Mouse (Mus musculus) midbrain, embryonic 11.5 days (tissue): ENCODE results near the gene Plcd4. TPM values are rescaled to one million over a fixed set of nuclear protein-coding genes. Genes with fewer than 3 reads are reported as not detected.

Source experiments
- ATAC-seq: fragments of 200-750 bp; cut with Nextera tagmentation; 2 replicates; pipeline ENCODE4 v1.8.0; 2017; ENCODE audit warnings: moderate TSS enrichment, moderate library complexity; ENCODE audit not compliant: low FRiP score
- DNase-seq: peaks from one replicate; pipeline ENCODE4 v3.0.0; 2015; ENCODE audit warnings: low spot score; ENCODE audit errors: missing footprints
- H3K27ac ChIP-seq: fragments of 300-500 bp; sonication (generic); 2 replicates; pipeline ENCODE4 v1.5.1; 2014; ENCODE audit warnings: low read depth, low read length
- H3K27me3 ChIP-seq: fragments of 300-500 bp; sonication (generic); 2 replicates; pipeline ENCODE4 v1.6.1; 2014; ENCODE audit warnings: mild to moderate bottlenecking, low read length, moderate library complexity, mixed read lengths; ENCODE audit not compliant: control insufficient read depth, insufficient read depth
- H3K36me3 ChIP-seq: fragments of 300-500 bp; sonication (generic); 2 replicates; pipeline ENCODE4 v1.6.1; 2014; ENCODE audit warnings: mild to moderate bottlenecking, low read length, moderate library complexity, mixed read lengths; ENCODE audit not compliant: control insufficient read depth, insufficient read depth
- H3K4me1 ChIP-seq: fragments of 300-500 bp; sonication (generic); 2 replicates; pipeline ENCODE4 v1.6.1; 2014; ENCODE audit warnings: low read length; ENCODE audit not compliant: control insufficient read depth, insufficient read depth
- H3K4me2 ChIP-seq: fragments of 300-500 bp; sonication (generic); 2 replicates; pipeline ENCODE4 v1.6.1; 2014; ENCODE audit warnings: mild to moderate bottlenecking, moderate library complexity
- H3K4me3 ChIP-seq: fragments of 300-500 bp; sonication (generic); 2 replicates; pipeline ENCODE4 v1.5.1; 2014; ENCODE audit warnings: low read depth, low read length
- H3K9ac ChIP-seq: fragments of 300-500 bp; sonication (generic); 2 replicates; pipeline ENCODE4 v1.6.1; 2014; ENCODE audit warnings: low read length
- H3K9me3 ChIP-seq: fragments of 300-500 bp; sonication (generic); 2 replicates; pipeline ENCODE4 v1.6.1; 2016; ENCODE audit warnings: low read length; ENCODE audit not compliant: control insufficient read depth
- whole genome bisulfite sequencing: fragments of 180-500 bp; shearing (Covaris S2); extraction: QIAGEN DNeasy Blood & Tissue Kit; methylation state at CpG from one replicate; pipeline ENCODE4 v1.1.7; 2014; 5-methylcytosine and 5-hydroxymethylcytosine counted together
- microRNA-seq: library from miRNA; unstranded; fragments of <30 nt; microRNA quantifications from one replicate; pipeline ENCODE4, GENCODE M21; 2017
- polyA plus RNA-seq: library from polyadenylated mRNA; unstranded; fragments of >200 nt; fragmentation: Nextera tagmentation; extraction: Ambion mirVana; gene quantifications from 2 replicates; pipeline ENCODE4 v1.2.1, GENCODE M21; 2014

The Plcd4 gene
- polyA plus RNA-seq, 1 experiment from 2014 or later, result 1.2 TPM

DNA sequence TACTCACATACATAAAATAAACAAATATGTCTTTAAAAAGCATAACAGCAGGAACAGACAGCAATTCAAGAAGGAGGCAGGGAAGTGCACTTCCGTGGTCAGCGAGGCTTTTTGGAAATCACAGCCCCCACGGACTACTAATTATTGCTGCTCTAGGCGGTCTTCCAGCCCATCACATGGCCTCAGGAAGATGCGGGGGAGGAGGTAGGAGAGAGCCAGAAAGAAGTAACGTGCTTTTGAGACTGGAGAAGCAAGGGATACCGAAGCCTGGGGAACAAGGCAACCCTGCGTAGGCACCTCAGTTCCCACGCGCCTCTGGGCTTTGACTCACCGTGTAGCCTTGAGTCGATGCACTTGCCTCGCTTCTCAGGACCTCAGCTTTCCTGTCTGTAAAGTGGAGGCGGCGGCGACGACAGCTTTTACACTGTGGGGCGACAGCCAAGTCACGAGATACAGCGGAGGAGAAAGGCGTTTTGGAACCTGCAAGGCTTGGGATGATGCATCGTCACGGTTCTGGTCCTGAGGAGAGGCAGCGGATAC is 44.6 kb downstream of the Plcd4 start:
- H3K9ac ChIP-seq, result peak overlapping the region; percentile 80
- peak overlapping the region; percentile 67 for H3K4me2 ChIP-seq
- DNase-seq, result no peak
- H3K4me1 ChIP-seq, result peaks cover 18% of the 10 kb centered on the region
- 0 out of 2 replicates have a peak overlapping the region, but pooled peaks have one; percentile 52 for H3K27ac ChIP-seq
- H3K36me3 ChIP-seq, result peaks cover 5% of the 10 kb centered on the region; the same call in 1 of the 2 replicates
- H3K27me3 ChIP-seq, result no peaks in the 10 kb centered on the region
- ATAC-seq, result peak; percentile 8; the same call in 1 of the 2 replicates
- WGBS, result under 1% methylated on average over 24 of the region's 24 CpGs
- H3K4me3 ChIP-seq, result peak overlapping the region; percentile 82
- no peaks in the 10 kb centered on the region for H3K9me3 ChIP-seq

GRCm38 (mm10) chr1:74587773-74588445 is 45.2 kb downstream of the Plcd4 start, which contains the start of the genes Zfp142 and Bcs1l:
Zfp142 (minus strand) TSS chr1:74588246.
Bcs1l (plus strand) TSS chr1:74588289.
- peak within 1 kb of the TSS; percentile 80 for H3K9ac ChIP-seq
- under 1% methylated on average over 48 of the region's 48 CpGs for WGBS
- peak within 1 kb of the TSS; percentile 82 for H3K4me3 ChIP-seq
- 0 out of 2 replicates have a peak within 1 kb of the TSS, but pooled peaks have one; percentile 52 for H3K27ac ChIP-seq
- ATAC-seq, result peak; percentile 99
- H3K4me1 ChIP-seq, result peaks cover 18% of the 10 kb centered on the region
- H3K4me2 ChIP-seq, result peak within 1 kb of the TSS; percentile 67
- peak; percentile 100 for DNase-seq
- H3K27me3 ChIP-seq, result no peaks in the 10 kb centered on the region
- H3K36me3 ChIP-seq, result peaks cover 5% of the 10 kb centered on the region; the same call in 1 of the 2 replicates
- H3K9me3 ChIP-seq, result no peaks in the 10 kb centered on the region

- H3K9me3 ChIP-seq, result no peaks in the 10 kb centered on the region
- H3K9ac ChIP-seq, result no peak overlapping the region
- no peak overlapping the region for H3K27ac ChIP-seq
- peaks cover 22% of the 10 kb centered on the region for H3K36me3 ChIP-seq
- WGBS, result 95% methylated on average over 8 of the region's 8 CpGs
- H3K27me3 ChIP-seq, result no peaks in the 10 kb centered on the region
- DNase-seq, result no peak
- H3K4me3 ChIP-seq, result no peak overlapping the region
- no peaks in the 10 kb centered on the region for H3K4me1 ChIP-seq
- no peak overlapping the region for H3K4me2 ChIP-seq
- no peak for ATAC-seq
Measured at GRCm38 (mm10) chr1:74594434-74594833, 51.7 kb downstream of the Plcd4 start.

- Histone ChIP-seq H3K4me2 (peak overlapping the region; percentile 83), H3K36me3 (peaks cover 2% of the 10 kb centered on the region), H3K27me3 (no peaks in the 10 kb centered on the region), H3K4me3 (peak overlapping the region; percentile 82), H3K4me1 (peaks cover 10% of the 10 kb centered on the region), H3K9ac (peak overlapping the region; percentile 73), H3K9me3 (no peaks in the 10 kb centered on the region), H3K27ac (no peak overlapping the region; the same call in 1 of the 2 replicates)
- DNase-seq (no peak), ATAC-seq (peak; percentile 64)
- 9% methylated on average over 26 of the region's 26 CpGs for WGBS
Measured at GRCm38 (mm10) chr1:74600501-74601266, 58.0 kb downstream of the Plcd4 start.

- Histone ChIP-seq H3K4me3 (peak within 1 kb of the TSS; percentile 82), H3K4me2 (peak within 1 kb of the TSS; percentile 83), H3K27me3 (no peaks in the 10 kb centered on the region), H3K9me3 (no peaks in the 10 kb centered on the region), H3K36me3 (no peaks in the 10 kb centered on the region), H3K9ac (peak within 1 kb of the TSS; percentile 73), H3K27ac (peak within 1 kb of the TSS; percentile 40; the same call in 1 of the 2 replicates), H3K4me1 (peaks cover 10% of the 10 kb centered on the region)
- 9% methylated on average over 25 of the region's 25 CpGs for WGBS
- peak; percentile 93 for ATAC-seq
- DNase-seq, result peak; percentile 97
Measured at GRCm38 (mm10) chr1:74601267-74601962, 58.7 kb downstream of the Plcd4 start, which contains the start of the genes Rnf25 and Stk36. Rnf25 (minus strand) TSS chr1:74601397. Stk36 (plus strand) TSS chr1:74601445.

Small RNA genes within 50 kb of the gene (microRNA-seq; reads per million reads assigned to microRNA genes)
- gene Gm25035, result not detected

Other genes starting within 250 kb of the Plcd4 start
- 6.4 and 7.0 TPM in 2 replicates for gene Tmbim1, start 237.3 kb upstream of the Plcd4 start, polyA plus RNA-seq
- 0.05 and 0.22 TPM in 2 replicates for gene Catip, start 180.8 kb upstream of the Plcd4 start, polyA plus RNA-seq
- gene Slc11a1, start 167.7 kb upstream of the Plcd4 start, polyA plus RNA-seq, result 1.6 and 2.1 TPM in 2 replicates
- gene Ctdsp1, start 151.4 kb upstream of the Plcd4 start, polyA plus RNA-seq, result 33.4 and 37.9 TPM in 2 replicates
- 0.19 and 0.23 TPM in 2 replicates for gene Vil1, start 133.5 kb upstream of the Plcd4 start, polyA plus RNA-seq
- 100.0 and 107 TPM in 2 replicates for gene Cnot9, start 36.8 kb upstream of the Plcd4 start, polyA plus RNA-seq
- gene Usp37, start 1.4 kb downstream of the Plcd4 start, polyA plus RNA-seq, result 46.9 and 52.3 TPM in 2 replicates
- gene Zfp142, start 45.4 kb downstream of the Plcd4 start, polyA plus RNA-seq, result 6.9 and 8.3 TPM in 2 replicates
- gene Bcs1l, start 45.4 kb downstream of the Plcd4 start, polyA plus RNA-seq, result 16.9 and 22.0 TPM in 2 replicates
- gene Rnf25, start 58.5 kb downstream of the Plcd4 start, polyA plus RNA-seq, result 9.0 and 11.4 TPM in 2 replicates
- 16.1 and 18.5 TPM in 2 replicates for gene Stk36, start 58.6 kb downstream of the Plcd4 start, polyA plus RNA-seq
- gene Ttll4, start 118.9 kb downstream of the Plcd4 start, polyA plus RNA-seq, result 40.5 and 41.8 TPM in 2 replicates
- 6.7 and 7.1 TPM in 2 replicates for gene Cyp27a1, start 170.7 kb downstream of the Plcd4 start, polyA plus RNA-seq
- not detected in 2 replicates for gene Prkag3, start 206.3 kb downstream of the Plcd4 start, polyA plus RNA-seq
- 3.3 and 3.4 TPM in 2 replicates for gene Wnt6, start 229.0 kb downstream of the Plcd4 start, polyA plus RNA-seq
- 1.4 and 2.3 TPM in 2 replicates for gene Wnt10a, start 248.6 kb downstream of the Plcd4 start, polyA plus RNA-seq